Mouse (Mus musculus) thymus, postnatal 14 days (tissue): ENCODE results near the gene Gm12794.
"Not testable (repeated sequence)": the region's sequence is repeated elsewhere in the genome, so short reads cannot be mapped to it uniquely, and the experiment has no call there.

ENCODE experiments used
- DNase-seq: peaks from one replicate; pipeline ENCODE4 v3.0.0; 2021

The Gm12794 gene

DNA sequence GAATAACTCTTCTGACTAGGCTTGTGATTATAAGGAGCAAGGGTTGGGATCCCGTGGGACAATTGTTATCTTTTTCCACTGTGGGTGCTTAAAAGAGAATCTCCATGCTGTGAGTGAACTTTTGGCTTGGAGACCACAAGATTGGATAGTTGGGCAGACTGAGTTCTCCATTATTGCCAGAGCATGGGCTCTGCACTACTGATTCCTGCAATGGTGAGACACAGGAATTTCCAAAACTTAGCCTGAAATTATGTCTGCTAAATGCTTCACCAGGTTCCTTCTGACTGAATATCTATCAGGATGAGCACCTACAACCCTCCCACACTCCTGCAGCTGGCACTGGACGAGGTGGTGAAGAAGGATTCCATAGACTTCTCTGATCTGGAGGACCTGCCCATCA is at the start of gene Gm12794:
Gene Gm12794, plus strand, starts transcription at position 301 of the 400 bp plus-strand sequence.
- not testable (repeated sequence) for DNase-seq

DNA sequence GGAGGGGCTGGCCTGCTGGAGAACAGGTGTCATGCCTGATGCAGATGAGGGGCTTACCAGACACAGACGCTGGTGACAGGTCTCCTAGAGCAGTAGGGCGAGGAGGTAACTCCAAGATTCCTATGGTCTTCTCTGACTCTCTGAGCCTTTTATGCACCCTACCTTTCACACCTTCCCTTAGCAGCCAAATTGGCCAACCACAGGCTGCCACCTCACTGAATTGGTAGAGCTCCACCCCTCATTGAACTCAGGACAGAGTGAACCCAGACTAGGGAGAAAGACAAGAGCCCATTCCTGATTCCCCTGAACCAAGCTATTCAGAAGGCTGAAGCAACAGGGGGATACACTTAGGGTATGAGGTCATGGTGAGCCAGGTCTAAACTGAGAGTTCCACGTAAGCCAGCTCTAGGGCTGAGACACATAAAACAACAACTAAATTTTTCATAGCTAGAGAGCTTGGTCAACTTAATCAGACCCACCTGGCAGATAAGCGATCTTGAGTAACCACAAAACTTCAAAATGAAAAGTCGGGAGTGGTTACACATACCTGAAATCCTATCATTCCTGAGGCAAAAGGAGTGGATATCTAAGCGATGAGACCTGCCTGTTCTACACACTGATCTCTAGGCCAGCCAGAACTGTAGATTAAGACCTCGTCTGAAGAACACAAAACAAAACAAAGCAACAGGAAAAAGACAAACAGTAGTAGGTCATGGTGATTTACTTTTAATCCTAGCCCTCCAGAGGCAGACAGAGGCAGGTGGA is 46.4 kb upstream of the Gm12794 start, which contains the start of gene C130073F10Rik:
Gene C130073F10Rik, minus strand, starts transcription at position 134 of the 765 bp plus-strand sequence.
- DNase-seq = no peak

DNA sequence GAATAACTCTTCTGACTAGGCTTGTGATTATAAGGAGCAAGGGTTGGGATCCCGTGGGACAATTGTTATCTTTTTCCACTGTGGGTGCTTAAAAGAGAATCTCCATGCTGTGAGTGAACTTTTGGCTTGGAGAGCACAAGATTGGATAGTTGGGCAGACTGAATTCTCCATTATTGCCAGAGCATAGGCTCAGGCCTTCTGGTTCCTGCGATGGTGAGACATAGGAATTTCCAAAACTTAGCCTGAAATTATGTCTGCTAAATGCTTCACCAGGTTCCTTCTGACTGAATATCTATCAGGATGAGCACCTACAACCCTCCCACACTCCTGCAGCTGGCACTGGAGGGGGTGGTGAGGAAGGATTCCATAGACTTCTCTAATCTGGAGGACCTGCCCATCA is 31.4 kb upstream of the Gm12794 start, which contains the start of gene Gm12800:
Gene Gm12800, plus strand, starts transcription at position 301 of the 400 bp plus-strand sequence.
- not testable (repeated sequence) for DNase-seq

DNA sequence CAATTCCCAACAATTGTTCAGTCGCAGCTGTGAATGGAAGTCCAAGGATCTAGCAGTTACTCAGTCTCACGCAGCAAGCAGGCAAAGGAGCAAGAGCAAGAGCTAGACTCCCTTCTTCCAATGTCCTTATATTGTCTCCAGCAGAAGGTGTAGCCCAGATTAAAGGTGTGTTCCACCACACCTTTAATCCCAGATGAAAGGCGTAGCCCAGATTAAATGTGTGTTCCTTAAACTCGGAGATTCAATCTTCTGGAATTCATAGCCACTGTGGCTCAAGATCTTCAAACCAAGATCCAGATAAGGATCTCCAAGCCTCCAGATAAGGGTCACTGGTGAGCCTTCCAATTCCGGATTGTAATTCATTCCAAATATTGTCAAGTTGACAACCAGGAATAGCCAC is 40.7 kb downstream of the Gm12794 start, which contains the start of gene Gm12790:
Gene Gm12790, minus strand, starts transcription at position 101 of the 400 bp plus-strand sequence.
- not testable (repeated sequence) for DNase-seq

DNA sequence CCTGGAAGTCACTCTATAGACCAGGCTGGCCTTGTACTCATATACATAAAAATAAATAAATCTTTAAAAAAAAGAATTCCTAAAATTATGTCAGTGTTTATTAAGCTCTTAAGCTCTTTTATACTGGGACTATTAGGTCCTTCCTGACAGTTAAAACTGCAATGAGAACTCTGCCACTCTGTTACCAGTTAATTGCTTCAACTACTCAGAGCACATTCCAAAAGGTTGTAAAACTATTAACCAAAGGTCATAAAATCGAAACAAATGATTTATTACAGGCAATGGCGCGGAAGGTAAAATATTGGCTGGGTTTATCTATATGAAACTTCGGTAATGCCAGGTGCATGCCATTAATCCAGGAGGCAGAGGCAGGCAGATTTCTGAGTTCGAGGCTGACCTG is 45.5 kb downstream of the Gm12794 start:
- no peak for DNase-seq

DNA sequence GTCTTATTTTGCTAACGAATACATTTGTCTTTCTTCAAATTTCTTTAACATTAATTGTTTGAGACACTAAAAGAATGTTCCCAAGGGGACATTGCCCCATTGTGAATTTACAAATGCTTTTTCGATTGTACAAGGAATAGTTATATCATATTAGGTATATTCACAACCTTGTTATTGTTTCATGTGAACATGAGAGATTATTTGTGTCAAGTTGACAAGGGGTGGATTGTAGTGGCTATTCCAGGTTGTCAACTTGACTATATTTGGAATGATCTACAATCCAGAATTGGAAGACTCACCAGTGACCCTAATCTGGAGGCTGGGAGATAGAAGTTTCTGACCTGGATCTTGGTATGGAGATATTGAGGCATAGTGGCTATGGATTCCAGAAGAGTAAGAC is 46.1 kb downstream of the Gm12794 start, which contains the start of gene Gm12789:
Gene Gm12789, plus strand, starts transcription at position 301 of the 400 bp plus-strand sequence.
- not testable (repeated sequence) for DNase-seq
